Mouse (Mus musculus): ENCODE results near the gene Ankef1. TPM values are rescaled to one million over a fixed set of nuclear protein-coding genes. Genes with fewer than 3 reads are reported as not detected.

The Ankef1 gene
- polyA plus RNA-seq, 1 experiment = 0.35 TPM

DNA sequence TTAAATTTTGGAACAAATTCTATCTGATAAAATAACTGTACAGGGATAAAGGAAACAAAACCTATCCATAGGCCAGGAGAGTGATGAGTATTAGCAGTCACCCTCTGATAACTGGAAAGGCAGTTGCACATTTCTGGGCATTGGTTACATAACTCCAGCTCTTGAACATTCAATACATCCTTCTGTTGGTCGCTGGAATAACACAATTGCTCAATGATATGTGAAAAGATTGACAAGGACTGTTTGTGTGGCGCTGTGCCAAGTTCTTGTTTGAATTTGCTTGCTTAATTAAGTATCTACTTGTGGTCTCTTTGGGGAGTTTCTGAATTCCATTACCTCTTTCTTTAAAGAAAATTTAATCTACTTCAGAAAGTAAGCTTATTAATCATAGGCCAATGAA lies 81.1 kb downstream of the Ankef1 start:
- H3K27ac ChIP-seq (ENCODE audit: insufficient read depth, low read length) = no peak overlapping the region
- no peak overlapping the region for H3K4me3 ChIP-seq (ENCODE audit: insufficient read depth, low read length)
- TF ChIP-seq POLR2A (IDR thresholded peaks at IDR 0.05; ENCODE audit: extremely low read depth, insufficient read depth, low read length) = no peak
- TF ChIP-seq CTCF (IDR thresholded peaks at IDR 0.05; ENCODE audit: extremely low read depth, insufficient read depth, low read length) = no peak
- no peaks in the 10 kb centered on the region for H3K4me1 ChIP-seq (ENCODE audit: control insufficient read depth, insufficient read depth, low read length)

DNA sequence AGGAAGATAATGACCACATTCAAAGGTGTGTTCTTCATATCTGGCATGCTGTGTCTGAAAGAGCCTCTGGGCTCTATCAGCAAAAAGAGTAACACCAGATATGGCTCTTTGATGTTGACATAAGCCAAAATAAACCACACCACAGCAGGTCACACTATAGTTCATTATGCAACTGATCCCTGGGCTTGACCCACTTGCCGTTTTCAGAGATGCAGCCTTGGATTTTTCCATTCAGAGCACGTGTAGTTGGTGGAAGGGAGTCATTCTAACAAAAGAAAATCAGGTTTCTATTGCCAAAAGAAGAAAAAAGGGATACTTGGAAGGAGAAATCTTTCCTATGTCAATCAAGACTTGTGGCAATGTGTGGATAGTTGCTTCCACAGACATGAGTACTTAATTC lies 87.1 kb downstream of the Ankef1 start:
- H3K27ac ChIP-seq (ENCODE audit: insufficient read depth, low read length) = no peak overlapping the region
- no peak overlapping the region for H3K4me3 ChIP-seq (ENCODE audit: insufficient read depth, low read length)
- no peaks in the 10 kb centered on the region for H3K4me1 ChIP-seq (ENCODE audit: control insufficient read depth, insufficient read depth, low read length)
- TF ChIP-seq POLR2A (IDR thresholded peaks at IDR 0.05; ENCODE audit: extremely low read depth, insufficient read depth, low read length) = no peak
- no peak for TF ChIP-seq CTCF (IDR thresholded peaks at IDR 0.05; ENCODE audit: extremely low read depth, insufficient read depth, low read length)

DNA sequence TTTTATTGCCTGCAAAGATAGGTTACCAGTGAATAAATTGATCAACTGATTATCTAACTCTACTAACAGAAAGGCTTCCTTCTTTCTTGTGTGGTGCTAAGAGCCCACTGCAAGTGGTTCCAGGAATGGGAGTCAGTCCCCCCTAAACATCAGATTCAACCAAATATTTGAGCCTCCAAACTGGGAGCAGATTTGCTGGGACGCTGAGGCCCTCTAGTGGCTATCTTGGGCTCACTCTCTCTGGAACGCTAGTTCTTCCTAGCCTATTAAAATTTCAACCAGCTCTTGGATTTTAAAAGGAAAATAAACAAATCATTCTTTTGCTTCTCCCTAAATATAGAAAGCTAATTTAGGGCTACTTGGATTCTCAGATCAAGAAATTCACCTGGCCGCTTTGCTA lies 94.7 kb downstream of the Ankef1 start:
- H3K27ac ChIP-seq (ENCODE audit: insufficient read depth, low read length) = no peak overlapping the region
- TF ChIP-seq CTCF (IDR thresholded peaks at IDR 0.05; ENCODE audit: extremely low read depth, insufficient read depth, low read length) (peak; percentile 74), POLR2A (IDR thresholded peaks at IDR 0.05; ENCODE audit: extremely low read depth, insufficient read depth, low read length) (no peak)
- H3K4me1 ChIP-seq (ENCODE audit: control insufficient read depth, insufficient read depth, low read length) = no peaks in the 10 kb centered on the region
- no peak overlapping the region for H3K4me3 ChIP-seq (ENCODE audit: insufficient read depth, low read length)

DNA sequence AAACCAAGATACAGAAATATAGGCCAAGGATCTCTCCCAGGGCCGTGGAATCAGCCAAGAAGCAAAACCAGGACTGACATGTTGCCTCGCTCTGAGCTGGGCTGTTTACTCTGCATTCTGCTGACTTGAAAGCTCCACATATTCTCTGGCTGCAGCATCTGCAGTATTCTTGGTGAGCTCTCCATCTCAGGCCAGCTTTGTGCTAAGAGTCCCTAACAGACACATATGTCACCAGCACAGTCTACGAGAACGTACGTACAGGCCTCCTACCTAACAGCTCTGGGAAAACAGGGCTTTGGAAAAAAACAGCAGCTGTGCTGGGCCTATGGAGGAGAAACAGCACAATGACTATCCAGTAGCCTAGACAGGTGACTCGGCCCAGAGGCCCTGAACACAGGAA lies 97.0 kb downstream of the Ankef1 start:
- Histone ChIP-seq H3K27ac (ENCODE audit: insufficient read depth, low read length) (no peak overlapping the region), H3K4me1 (ENCODE audit: control insufficient read depth, insufficient read depth, low read length) (no peaks in the 10 kb centered on the region), H3K4me3 (ENCODE audit: insufficient read depth, low read length) (no peak overlapping the region)
- no peak for TF ChIP-seq POLR2A (IDR thresholded peaks at IDR 0.05; ENCODE audit: extremely low read depth, insufficient read depth, low read length)
- TF ChIP-seq CTCF (IDR thresholded peaks at IDR 0.05; ENCODE audit: extremely low read depth, insufficient read depth, low read length) = no peak

DNA sequence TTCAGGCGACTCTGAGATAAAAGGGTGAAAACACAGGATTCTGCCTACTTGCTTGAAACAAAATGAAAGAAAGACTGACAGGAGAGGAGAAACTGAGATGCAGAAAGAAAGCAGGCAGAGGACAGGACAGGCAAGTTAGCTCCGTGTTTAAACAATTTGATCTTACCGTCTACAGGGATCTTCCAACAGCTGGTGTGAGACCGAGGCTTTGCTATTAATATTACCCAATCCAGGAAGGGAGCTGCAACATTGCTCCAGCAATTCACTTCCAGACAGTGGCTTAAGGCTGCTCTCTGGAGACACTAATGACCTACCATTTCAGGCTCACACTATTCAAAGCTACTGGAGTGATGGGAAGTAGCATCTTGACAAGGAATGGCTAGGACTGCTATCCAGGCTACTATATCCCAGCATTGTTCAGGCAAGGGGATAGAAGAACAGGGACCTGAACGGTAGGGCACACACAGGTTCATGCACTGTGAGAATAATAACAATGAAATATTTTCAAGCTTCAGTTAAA lies 99.0 kb downstream of the Ankef1 start:
- no peak overlapping the region for H3K27ac ChIP-seq (ENCODE audit: insufficient read depth, low read length)
- TF ChIP-seq CTCF (IDR thresholded peaks at IDR 0.05; ENCODE audit: extremely low read depth, insufficient read depth, low read length) = no peak
- no peak for TF ChIP-seq POLR2A (IDR thresholded peaks at IDR 0.05; ENCODE audit: extremely low read depth, insufficient read depth, low read length)
- H3K4me1 ChIP-seq (ENCODE audit: control insufficient read depth, insufficient read depth, low read length) = no peaks in the 10 kb centered on the region
- no peak overlapping the region for H3K4me3 ChIP-seq (ENCODE audit: insufficient read depth, low read length)

DNA sequence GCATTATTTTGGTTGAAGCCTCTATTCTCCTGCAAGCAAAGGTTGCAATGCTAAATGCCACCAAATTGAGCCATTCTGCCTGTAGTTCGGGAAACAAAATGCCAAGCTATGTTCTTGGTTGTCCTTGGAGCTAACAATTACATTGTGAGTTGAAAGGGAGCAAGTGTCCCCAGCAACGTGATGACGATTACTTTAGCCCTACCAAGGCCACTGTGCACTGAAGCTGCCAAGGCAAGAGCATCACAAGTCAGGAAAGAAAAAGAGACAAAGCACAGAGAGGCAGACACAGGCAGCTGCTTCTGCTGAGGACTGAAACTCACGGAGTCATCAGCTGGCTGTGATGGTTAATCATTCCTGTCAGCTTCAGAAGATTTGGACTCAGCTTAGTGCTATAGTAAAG lies 99.5 kb downstream of the Ankef1 start:
- no peak overlapping the region for H3K27ac ChIP-seq (ENCODE audit: insufficient read depth, low read length)
- H3K4me1 ChIP-seq (ENCODE audit: control insufficient read depth, insufficient read depth, low read length) = no peaks in the 10 kb centered on the region
- H3K4me3 ChIP-seq (ENCODE audit: insufficient read depth, low read length) = no peak overlapping the region
- TF ChIP-seq POLR2A (IDR thresholded peaks at IDR 0.05; ENCODE audit: extremely low read depth, insufficient read depth, low read length) = no peak
- no peak for TF ChIP-seq CTCF (IDR thresholded peaks at IDR 0.05; ENCODE audit: extremely low read depth, insufficient read depth, low read length)

Other genes starting within 250 kb of the Ankef1 start
- 29.2 and 34.8 TPM in 2 replicates for gene Pak7, start 113.9 kb upstream of the Ankef1 start, polyA plus RNA-seq (2012; rRNA removed)
- gene Snap25, start 211.5 kb downstream of the Ankef1 start, polyA plus RNA-seq (2012; rRNA removed) = 2,914 and 2,964 TPM in 2 replicates